Mouse (Mus musculus) olfactory bulb, adult 2 months (tissue): ENCODE data around the gene Vrk1. TPM values are rescaled to one million over a fixed set of nuclear protein-coding genes. Genes with fewer than 3 reads are reported as not detected.
A peak's percentile ranks its signal among the peaks of the same experiment; 100 is the strongest.

ENCODE experiments used
- H3K27ac ChIP-seq: fragments of 200-500 bp; 2 replicates; pipeline ENCODE4 v1.5.1; 2012; ENCODE audit warnings: low read depth, low read length; ENCODE audit not compliant: insufficient read depth
- H3K4me1 ChIP-seq: fragments of 200-500 bp; 2 replicates; pipeline ENCODE4 v1.6.1; 2012; ENCODE audit warnings: low read length; ENCODE audit not compliant: control insufficient read depth, insufficient read depth
- H3K4me3 ChIP-seq: fragments of 200-500 bp; 2 replicates; pipeline ENCODE4 v1.5.1; 2012; ENCODE audit warnings: mild to moderate bottlenecking, low read depth, low read length, moderate library complexity; ENCODE audit not compliant: insufficient read depth
- CTCF ChIP-seq: fragments of 200-500 bp; IDR thresholded peaks from 2 replicates; pipeline ENCODE4 v1.5.1; 2012; ENCODE audit warnings: low read depth, mild to moderate bottlenecking, low read length, moderate library complexity; ENCODE audit not compliant: insufficient read depth
- POLR2A ChIP-seq: fragments of 200-500 bp; IDR thresholded peaks from 2 replicates; pipeline ENCODE4 v1.6.1; 2012; ENCODE audit warnings: mild to moderate bottlenecking, low read depth, low read length, moderate library complexity; ENCODE audit not compliant: insufficient read depth
- WGBS: fragments of 180-500 bp; shearing (Covaris S2); methylation state at CpG from one replicate; pipeline ENCODE4 v1.1.7; 2018; 5-methylcytosine and 5-hydroxymethylcytosine counted together
- polyA plus RNA-seq: library from polyadenylated mRNA; stranded (reverse); fragments of >200 nt; gene quantifications from 2 replicates; pipeline ENCODE4 v1.2.4, GENCODE M21; 2012; ENCODE audit warnings: low replicate concordance; ENCODE audit not compliant: missing spikeins, insufficient read depth, insufficient read length

The Vrk1 gene
- polyA plus RNA-seq, 1 experiment = not detected

GRCm38 (mm10) chr12:106070434-106071155 lies 60.6 kb downstream of the Vrk1 start:
- 70% methylated on average over 22 of the region's 22 CpGs for WGBS
- no peaks in the 10 kb centered on the region for H3K4me1 ChIP-seq
- no peak overlapping the region for H3K27ac ChIP-seq
- H3K4me3 ChIP-seq = no peak overlapping the region
- no peak for TF ChIP-seq POLR2A
- no peak for TF ChIP-seq CTCF

- Histone ChIP-seq H3K4me1 (no peaks in the 10 kb centered on the region), H3K27ac (no peak overlapping the region), H3K4me3 (no peak overlapping the region)
- WGBS = 74% methylated on average over 10 of the region's 10 CpGs
- TF ChIP-seq POLR2A (no peak), CTCF (no peak)
Observed at GRCm38 (mm10) chr12:106071575-106072166, 61.6 kb downstream of the Vrk1 start.

- Histone ChIP-seq H3K4me3 (no peak overlapping the region), H3K4me1 (no peaks in the 10 kb centered on the region), H3K27ac (no peak overlapping the region)
- 91% methylated on average over 12 of the region's 12 CpGs for WGBS
- no peak for TF ChIP-seq POLR2A
- no peak for TF ChIP-seq CTCF
Observed at GRCm38 (mm10) chr12:106074371-106075155, 64.5 kb downstream of the Vrk1 start.

GRCm38 (mm10) chr12:106076131-106076530 lies 66.1 kb downstream of the Vrk1 start:
- H3K27ac ChIP-seq = no peak overlapping the region
- 96% methylated on average over 15 of the region's 15 CpGs for WGBS
- peaks cover 1% of the 10 kb centered on the region for H3K4me1 ChIP-seq
- no peak for TF ChIP-seq POLR2A
- TF ChIP-seq CTCF = no peak
- H3K4me3 ChIP-seq = no peak overlapping the region

GRCm38 (mm10) chr12:106080511-106080910 lies 70.5 kb downstream of the Vrk1 start:
- 76% methylated on average over 5 of the region's 5 CpGs for WGBS
- TF ChIP-seq CTCF (no peak), POLR2A (no peak)
- no peak overlapping the region for H3K27ac ChIP-seq

GRCm38 (mm10) chr12:106080945-106081747 lies 71.1 kb downstream of the Vrk1 start:
- no peak for TF ChIP-seq POLR2A
- no peak for TF ChIP-seq CTCF
- H3K27ac ChIP-seq = no peak overlapping the region
- H3K4me3 ChIP-seq = peak overlapping the region; percentile 23
- WGBS = 33% methylated on average over 23 of the region's 23 CpGs
- peaks cover 4% of the 10 kb centered on the region for H3K4me1 ChIP-seq

More at GRCm38 (mm10) chr12:106080511-106080910, 70.5 kb downstream of the Vrk1 start:
- H3K4me3 ChIP-seq = no peak overlapping the region
- peaks cover 4% of the 10 kb centered on the region for H3K4me1 ChIP-seq

GRCm38 (mm10) chr12:106081748-106082140 lies 71.7 kb downstream of the Vrk1 start:
- WGBS = 80% methylated on average over 7 of the region's 7 CpGs
- no peak overlapping the region for H3K4me3 ChIP-seq
- TF ChIP-seq CTCF (no peak), POLR2A (no peak)
- peaks cover 4% of the 10 kb centered on the region for H3K4me1 ChIP-seq
- H3K27ac ChIP-seq = no peak overlapping the region

GRCm38 (mm10) chr12:106082191-106082957 lies 72.3 kb downstream of the Vrk1 start:
- 67% methylated on average over 16 of the region's 16 CpGs for WGBS
- Histone ChIP-seq H3K27ac (no peak overlapping the region), H3K4me3 (no peak overlapping the region), H3K4me1 (peaks cover 4% of the 10 kb centered on the region)
- TF ChIP-seq CTCF (no peak), POLR2A (no peak)
